Mouse (Mus musculus): Measurements from ENCODE around the gene Psma3. TPM values are rescaled to one million over a fixed set of nuclear protein-coding genes. Genes with fewer than 3 reads are reported as not detected.
"Not testable (repeated sequence)": the region's sequence is repeated elsewhere in the genome, so short reads cannot be mapped to it uniquely, and the experiment has no call there.

Psma3 gene
- total and polyA plus RNA-seq, 3 experiments = 295 to 304 TPM; not detected in 1

DNA sequence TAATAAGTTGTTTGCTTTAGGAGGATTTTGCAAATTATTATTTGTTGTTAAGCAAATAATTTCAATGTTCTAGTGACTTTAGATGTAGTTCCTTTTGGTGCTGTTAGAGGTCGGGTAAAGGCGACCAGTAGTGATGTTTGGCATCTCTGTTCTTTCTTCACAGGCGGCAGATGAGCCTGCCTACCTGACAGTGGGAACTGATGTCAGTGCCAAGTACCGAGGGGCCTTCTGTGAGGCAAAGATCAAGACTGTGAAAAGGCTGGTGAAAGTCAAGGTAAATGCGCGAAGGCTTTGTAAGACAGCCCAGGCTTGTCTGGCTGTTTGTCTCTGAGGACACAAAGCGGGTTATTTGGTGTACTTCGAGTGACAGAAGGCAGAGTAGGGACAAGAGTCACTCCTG is 44.8 kb downstream of the Psma3 start:
- H3K4me1 ChIP-seq (ENCODE audit: control insufficient read depth in 1 of 2, insufficient read depth in 2 of 2, low read length in 2 of 2) = peaks cover 1 to 2% of the 10 kb centered on the region in 2 experiments; a peak in 2 of 4 replicates
- H3K9me3 ChIP-seq (replicated peaks; ENCODE audit: insufficient read depth, low read length) = no peaks in the 10 kb centered on the region
- no peak overlapping the region for H3K9ac ChIP-seq (ENCODE audit: control insufficient read depth, low read depth, low read length, poor library complexity, severe bottlenecking)
- peaks cover 25% of the 10 kb centered on the region for H3K79me2 ChIP-seq (ENCODE audit: control insufficient read depth, insufficient read depth, low read length, poor library complexity)
- H3K27me3 ChIP-seq (ENCODE audit: control insufficient read depth in 1 of 2, insufficient read depth in 2 of 2, low read length in 2 of 2) = no peaks in the 10 kb centered on the region
- no peak for DNase-seq (ENCODE audit: low read depth, low spot score)
- TF ChIP-seq RAD21 (IDR thresholded peaks at IDR 0.05; ENCODE audit: low read depth, low read length) = no peak
- TF ChIP-seq POLR2A (IDR thresholded peaks at IDR 0.05; ENCODE audit: control insufficient read depth in 1 of 2, insufficient read depth in 1 of 2, low read depth in 1 of 2, low read length in 2 of 2, poor library complexity in 1 of 2) = no peak
- no peak for TF ChIP-seq MYC (IDR thresholded peaks at IDR 0.05; ENCODE audit: low read depth, low read length)
- no peak for TF ChIP-seq ZKSCAN1 (IDR thresholded peaks at IDR 0.05; ENCODE audit: low read depth, low read length)
- peaks cover 5 to 10% of the 10 kb centered on the region in 2 experiments for H3K36me3 ChIP-seq (ENCODE audit: control insufficient read depth in 1 of 2, insufficient read depth in 2 of 2, low read length in 2 of 2)
- no peak overlapping the region for H3K27ac ChIP-seq (ENCODE audit: control insufficient read depth, low read depth, low read length)
- H3K4me3 ChIP-seq (ENCODE audit: control insufficient read depth in 1 of 2, insufficient read depth in 1 of 2, low read depth in 2 of 2, low read length in 2 of 2) = no peak overlapping the region

GRCm38 (mm10) chr12:71024411-71024810 is 50.0 kb downstream of the Psma3 start:
- Histone ChIP-seq H3K36me3 (ENCODE audit: control insufficient read depth in 1 of 2, insufficient read depth in 2 of 2, low read length in 2 of 2) (peaks cover 0 to 8% of the 10 kb centered on the region in 2 experiments; a peak in 2 of 4 replicates), H3K9me3 (replicated peaks; ENCODE audit: insufficient read depth, low read length) (no peaks in the 10 kb centered on the region), H3K4me1 (ENCODE audit: control insufficient read depth in 1 of 2, insufficient read depth in 2 of 2, low read length in 2 of 2) (no peaks in the 10 kb centered on the region), H3K79me2 (ENCODE audit: control insufficient read depth, insufficient read depth, low read length, poor library complexity) (no peaks in the 10 kb centered on the region), H3K4me3 (ENCODE audit: control insufficient read depth in 1 of 2, insufficient read depth in 1 of 2, low read depth in 2 of 2, low read length in 2 of 2) (no peak overlapping the region), H3K9ac (ENCODE audit: control insufficient read depth, low read depth, low read length, poor library complexity, severe bottlenecking) (no peak overlapping the region), H3K27ac (ENCODE audit: control insufficient read depth, low read depth, low read length) (no peak overlapping the region), H3K27me3 (ENCODE audit: control insufficient read depth in 1 of 2, insufficient read depth in 2 of 2, low read length in 2 of 2) (no peaks in the 10 kb centered on the region)
- no peak for DNase-seq (ENCODE audit: low read depth, low spot score)
- no peak for TF ChIP-seq MAFK (IDR thresholded peaks at IDR 0.05; ENCODE audit: borderline replicate concordance, low read depth, low read length)
- no peak for TF ChIP-seq USF2 (IDR thresholded peaks at IDR 0.05; ENCODE audit: borderline replicate concordance in 1 of 2, insufficient read depth in 1 of 2, low read depth in 1 of 2, low read length in 2 of 2)
- TF ChIP-seq EP300 (IDR thresholded peaks at IDR 0.05; ENCODE audit: low read depth in 1 of 2, low read length in 2 of 2) = no peak
- TF ChIP-seq NELFE (IDR thresholded peaks at IDR 0.05; ENCODE audit: low read depth, low read length) = no peak
- TF ChIP-seq TBP (IDR thresholded peaks at IDR 0.05; ENCODE audit: low read depth, low read length) = no peak
- TF ChIP-seq E2F4 (IDR thresholded peaks at IDR 0.05; ENCODE audit: borderline replicate concordance, low read depth, low read length) = no peak
- no peak for TF ChIP-seq ETS1 (IDR thresholded peaks at IDR 0.05; ENCODE audit: low read depth, low read length)
- no peak for TF ChIP-seq POLR2AphosphoS2 (IDR thresholded peaks at IDR 0.05; ENCODE audit: low read length)
- no peak for TF ChIP-seq SIN3A (IDR thresholded peaks at IDR 0.05; ENCODE audit: low read length)
- no peak for TF ChIP-seq ZNF384 (IDR thresholded peaks at IDR 0.05; ENCODE audit: low read depth, low read length)
- no peak for TF ChIP-seq RCOR1 (IDR thresholded peaks at IDR 0.05; ENCODE audit: low read depth, low read length)
- no peak for TF ChIP-seq CHD1 (IDR thresholded peaks at IDR 0.05; ENCODE audit: low read depth, low read length)
- no peak for TF ChIP-seq MAZ (IDR thresholded peaks at IDR 0.05; ENCODE audit: low read depth, low read length)
- TF ChIP-seq MYC (IDR thresholded peaks at IDR 0.05; ENCODE audit: low read depth, low read length) = no peak
- no peak for TF ChIP-seq ELF1 (IDR thresholded peaks at IDR 0.05; ENCODE audit: low read depth, low read length)

- H3K9me3 ChIP-seq (replicated peaks; ENCODE audit: insufficient read depth, low read length); H3K27ac ChIP-seq (ENCODE audit: control insufficient read depth, low read depth, low read length); H3K4me3 ChIP-seq (ENCODE audit: control insufficient read depth in 1 of 2, insufficient read depth in 1 of 2, low read depth in 2 of 2, low read length in 2 of 2); H3K4me1 ChIP-seq (ENCODE audit: control insufficient read depth in 1 of 2, insufficient read depth in 2 of 2, low read length in 2 of 2); H3K79me2 ChIP-seq (ENCODE audit: control insufficient read depth, insufficient read depth, low read length, poor library complexity); DNase-seq (ENCODE audit: low read depth, low spot score); H3K27me3 ChIP-seq (ENCODE audit: control insufficient read depth in 1 of 2, insufficient read depth in 2 of 2, low read length in 2 of 2); H3K9ac ChIP-seq (ENCODE audit: control insufficient read depth, low read depth, low read length, poor library complexity, severe bottlenecking): not testable (repeated sequence)
- H3K36me3 ChIP-seq (ENCODE audit: control insufficient read depth in 1 of 2, insufficient read depth in 2 of 2, low read length in 2 of 2) = peaks cover 0 to 11% of the 10 kb centered on the region in 2 experiments; a peak in 2 of 4 replicates
Observed at GRCm38 (mm10) chr12:71028265-71028664, 53.8 kb downstream of the Psma3 start.
